Mouse (Mus musculus) liver, adult 2 months (tissue): Measurements from ENCODE around the gene Fbxo47. TPM values are rescaled to one million over a fixed set of nuclear protein-coding genes. Genes with fewer than 3 reads are reported as not detected.

Source experiments
- DNase-seq: peaks from one replicate; pipeline ENCODE4 v3.0.0-alpha.2; 2011; ENCODE audit warnings: low read depth, low spot score; ENCODE audit errors: extremely low read depth
- H3K27ac ChIP-seq: fragments of 200-500 bp; replicated peaks from 2 replicates; pipeline ENCODE4 v1.5.1; 2012; ENCODE audit warnings: low read depth, mild to moderate bottlenecking, control low read depth, inconsistent platforms, low read length; ENCODE audit not compliant: insufficient read depth
- H3K27me3 ChIP-seq: fragments of 200-500 bp; 2 replicates; pipeline ENCODE4 v1.6.1; 2012; ENCODE audit warnings: mild to moderate bottlenecking, moderate library complexity, low read length, inconsistent platforms; ENCODE audit not compliant: control insufficient read depth, insufficient read depth
- H3K36me3 ChIP-seq: fragments of 200-500 bp; 2 replicates; pipeline ENCODE4 v1.6.1; 2012; ENCODE audit warnings: low read length, inconsistent platforms; ENCODE audit not compliant: control insufficient read depth, insufficient read depth
- H3K4me1 ChIP-seq: fragments of 200-500 bp; 2 replicates; pipeline ENCODE4 v1.6.1; 2011; ENCODE audit warnings: low read length; ENCODE audit not compliant: control insufficient read depth, insufficient read depth
- H3K4me3 ChIP-seq: fragments of 200-500 bp; 2 replicates; pipeline ENCODE4 v1.5.1; 2011; ENCODE audit warnings: low read depth, mild to moderate bottlenecking, control low read depth, low read length, moderate library complexity; ENCODE audit not compliant: insufficient read depth
- H3K79me2 ChIP-seq: fragments of 200-500 bp; 2 replicates; pipeline ENCODE4 v1.6.1; 2012; ENCODE audit warnings: inconsistent platforms, mild to moderate bottlenecking, low read length, moderate library complexity; ENCODE audit not compliant: control insufficient read depth, insufficient read depth
- H3K9ac ChIP-seq: fragments of 200-500 bp; 2 replicates; pipeline ENCODE4 v1.6.1; 2012; ENCODE audit warnings: low read depth, mild to moderate bottlenecking, control low read depth, inconsistent platforms, low read length
- CTCF ChIP-seq: fragments of 200-500 bp; IDR thresholded peaks from 2 replicates; pipeline ENCODE4 v1.5.1; 2011; ENCODE audit warnings: low read depth, low read length, control low read depth
- POLR2A ChIP-seq: fragments of 200-500 bp; IDR thresholded peaks from 2 replicates; pipeline ENCODE4 v1.6.1; 2011; ENCODE audit warnings: low read length, control low read depth; ENCODE audit not compliant: insufficient read depth; ENCODE audit errors: extremely low read depth
- WGBS: fragments of 180-500 bp; shearing (Covaris S2); methylation state at CpG from one replicate; pipeline ENCODE4 v1.1.7; 2018; 5-methylcytosine and 5-hydroxymethylcytosine counted together
- polyA plus RNA-seq: library from polyadenylated mRNA; depleted of rRNA; stranded (reverse); fragments of >200 nt; gene quantifications from 2 replicates; pipeline ENCODE4 v1.2.3, GENCODE M21; 2012
- total RNA-seq: library from RNA; depleted of rRNA; stranded (reverse); fragments of >200 nt; gene quantifications from 2 replicates; pipeline ENCODE4 v1.2.3, GENCODE M21; 2014

Gene Fbxo47
- total and polyA plus RNA-seq, 2 experiments = 0.17 to 1.4 TPM

GRCm38 (mm10) chr11:97891821-97892220, 7.9 kb upstream of the Fbxo47 start:
- no peak for DNase-seq
- WGBS = 89% methylated on average over 5 of the region's 5 CpGs
- TF ChIP-seq POLR2A = no peak
- no peak for TF ChIP-seq CTCF

GRCm38 (mm10) chr11:97885296-97885915, 1.5 kb upstream of the Fbxo47 start:
- H3K27ac ChIP-seq = no peak overlapping the region
- no peak overlapping the region for H3K9ac ChIP-seq
- no peaks in the 10 kb centered on the region for H3K4me1 ChIP-seq
- H3K36me3 ChIP-seq = no peaks in the 10 kb centered on the region
- 99% methylated on average over 2 of the region's 2 CpGs for WGBS
- no peak for TF ChIP-seq POLR2A
- no peak for TF ChIP-seq CTCF
- no peak for DNase-seq
- H3K4me3 ChIP-seq = no peak overlapping the region
- no peaks in the 10 kb centered on the region for H3K27me3 ChIP-seq
- no peaks in the 10 kb centered on the region for H3K79me2 ChIP-seq

More at GRCm38 (mm10) chr11:97891821-97892220, 7.9 kb upstream of the Fbxo47 start:
- H3K36me3 ChIP-seq = no peaks in the 10 kb centered on the region
- H3K4me1 ChIP-seq = no peaks in the 10 kb centered on the region
- no peak overlapping the region for H3K9ac ChIP-seq
- no peaks in the 10 kb centered on the region for H3K79me2 ChIP-seq
- no peak overlapping the region for H3K27ac ChIP-seq
- H3K4me3 ChIP-seq = no peak overlapping the region
- no peaks in the 10 kb centered on the region for H3K27me3 ChIP-seq

GRCm38 (mm10) chr11:97884601-97885185, 739 bp upstream of the Fbxo47 start:
- no peak overlapping the region for H3K27ac ChIP-seq
- no peaks in the 10 kb centered on the region for H3K4me1 ChIP-seq
- no peaks in the 10 kb centered on the region for H3K36me3 ChIP-seq
- TF ChIP-seq CTCF = no peak
- TF ChIP-seq POLR2A = no peak
- H3K79me2 ChIP-seq = no peaks in the 10 kb centered on the region
- peak overlapping the region; percentile 57 for H3K4me3 ChIP-seq
- 33% methylated on average over 7 of the region's 7 CpGs for WGBS
- DNase-seq = no peak
- H3K27me3 ChIP-seq = no peaks in the 10 kb centered on the region
- H3K9ac ChIP-seq = peak overlapping the region; percentile 23; the same call in 1 of the 2 replicates

GRCm38 (mm10) chr11:97883542-97883917, 424 bp downstream of the Fbxo47 start:
- no peak for DNase-seq
- Histone ChIP-seq H3K4me3 (peak overlapping the region; percentile 82), H3K27ac (peak overlapping the region; percentile 97), H3K27me3 (no peaks in the 10 kb centered on the region), H3K36me3 (no peaks in the 10 kb centered on the region), H3K79me2 (no peaks in the 10 kb centered on the region), H3K9ac (peak overlapping the region; percentile 84), H3K4me1 (no peaks in the 10 kb centered on the region)
- no peak for TF ChIP-seq CTCF
- WGBS = 3% methylated on average over 26 of the region's 26 CpGs

- Histone ChIP-seq H3K9ac (no peak overlapping the region), H3K4me3 (no peak overlapping the region), H3K79me2 (no peaks in the 10 kb centered on the region), H3K27me3 (no peaks in the 10 kb centered on the region), H3K4me1 (no peaks in the 10 kb centered on the region), H3K27ac (no peak overlapping the region), H3K36me3 (no peaks in the 10 kb centered on the region)
- TF ChIP-seq CTCF = no peak
- TF ChIP-seq POLR2A = no peak
- WGBS = 96% methylated on average over 4 of the region's 4 CpGs
- DNase-seq = no peak
Measured at GRCm38 (mm10) chr11:97880362-97880761, 3.6 kb downstream of the Fbxo47 start.

GRCm38 (mm10) chr11:97877341-97877740, 6.6 kb downstream of the Fbxo47 start:
- Histone ChIP-seq H3K9ac (no peak overlapping the region), H3K36me3 (no peaks in the 10 kb centered on the region), H3K27ac (no peak overlapping the region), H3K27me3 (no peaks in the 10 kb centered on the region), H3K4me1 (no peaks in the 10 kb centered on the region), H3K4me3 (no peak overlapping the region), H3K79me2 (no peaks in the 10 kb centered on the region)
- TF ChIP-seq POLR2A = no peak
- 92% methylated on average over 2 of the region's 2 CpGs for WGBS
- DNase-seq = no peak
